Mouse (Mus musculus): Measurements from ENCODE around the gene March2. TPM values are rescaled to one million over a fixed set of nuclear protein-coding genes. Genes with fewer than 3 reads are reported as not detected.

The March2 gene
- polyA plus RNA-seq, 1 experiment, result 227 TPM

GRCm38 (mm10) chr17:33644068-33644467 is 74.4 kb downstream of the March2 start:
- Histone ChIP-seq H3K4me1 (ENCODE audit: control insufficient read depth, insufficient read depth, low read length) (no peaks in the 10 kb centered on the region; the same call in 1 of the 2 replicates), H3K4me3 (replicated peaks; ENCODE audit: control insufficient read depth, low read depth, low read length) (no peak overlapping the region), H3K27ac (ENCODE audit: control insufficient read depth, insufficient read depth, low read depth, low read length, poor library complexity) (no peak overlapping the region)
- no peak for TF ChIP-seq CTCF (IDR thresholded peaks at IDR 0.05; ENCODE audit: control insufficient read depth, insufficient read depth, low read length)
- WGBS, result 86% methylated on average over 4 of the region's 4 CpGs

- WGBS, result 12% methylated on average over 6 of the region's 6 CpGs
- Histone ChIP-seq H3K27ac (ENCODE audit: control insufficient read depth, insufficient read depth, low read depth, low read length, poor library complexity) (peak overlapping the region; percentile 76; the same call in 1 of the 2 replicates), H3K4me3 (replicated peaks; ENCODE audit: control insufficient read depth, low read depth, low read length) (peak overlapping the region; percentile 70), H3K4me1 (ENCODE audit: control insufficient read depth, insufficient read depth, low read length) (no peaks in the 10 kb centered on the region; the same call in 1 of the 2 replicates)
- TF ChIP-seq CTCF (IDR thresholded peaks at IDR 0.05; ENCODE audit: control insufficient read depth, insufficient read depth, low read length), result no peak
- TF ChIP-seq POLR2A (IDR thresholded peaks at IDR 0.05; ENCODE audit: borderline replicate concordance, control insufficient read depth, low read depth, low read length), result no peak
Observed at GRCm38 (mm10) chr17:33639743-33640142, 78.7 kb downstream of the March2 start.

GRCm38 (mm10) chr17:33637516-33638276 is 80.8 kb downstream of the March2 start, which contains the start of gene Pram1:
Pram1 (plus strand) TSS chr17:33638056.
- TF ChIP-seq POLR2A (IDR thresholded peaks at IDR 0.05; ENCODE audit: borderline replicate concordance, control insufficient read depth, low read depth, low read length) (0 out of 2 replicates have a peak, but pooled peaks have one; percentile 24), CTCF (IDR thresholded peaks at IDR 0.05; ENCODE audit: control insufficient read depth, insufficient read depth, low read length) (no peak)
- Histone ChIP-seq H3K27ac (ENCODE audit: control insufficient read depth, insufficient read depth, low read depth, low read length, poor library complexity) (peak within 1 kb of the TSS; percentile 88), H3K4me3 (replicated peaks; ENCODE audit: control insufficient read depth, low read depth, low read length) (peak within 1 kb of the TSS; percentile 88), H3K4me1 (ENCODE audit: control insufficient read depth, insufficient read depth, low read length) (no peaks in the 10 kb centered on the region; the same call in 1 of the 2 replicates)
- 16% methylated on average over 4 of the region's 4 CpGs for WGBS

GRCm38 (mm10) chr17:33637038-33637437 is 81.4 kb downstream of the March2 start:
- Histone ChIP-seq H3K4me3 (replicated peaks; ENCODE audit: control insufficient read depth, low read depth, low read length) (no peak overlapping the region), H3K4me1 (ENCODE audit: control insufficient read depth, insufficient read depth, low read length) (no peaks in the 10 kb centered on the region; the same call in 1 of the 2 replicates), H3K27ac (ENCODE audit: control insufficient read depth, insufficient read depth, low read depth, low read length, poor library complexity) (peak overlapping the region; percentile 88; the same call in 1 of the 2 replicates)
- 55% methylated on average over 2 of the region's 2 CpGs for WGBS
- TF ChIP-seq CTCF (IDR thresholded peaks at IDR 0.05; ENCODE audit: control insufficient read depth, insufficient read depth, low read length) (no peak), POLR2A (IDR thresholded peaks at IDR 0.05; ENCODE audit: borderline replicate concordance, control insufficient read depth, low read depth, low read length) (no peak)

Other genes starting within 250 kb of the March2 start
- gene Adamts10, start 194.5 kb downstream of the March2 start, polyA plus RNA-seq (2011; ENCODE audit: insufficient read depth, insufficient read length, low replicate concordance, missing spikeins), result 20.2 and 37.3 TPM in 2 replicates
- gene Myo1f, start 163.0 kb downstream of the March2 start, polyA plus RNA-seq (2011; ENCODE audit: insufficient read depth, insufficient read length, low replicate concordance, missing spikeins), result 34.6 and 68.8 TPM in 2 replicates
- 24.6 and 41.4 TPM in 2 replicates for gene Zfp414, start 89.6 kb downstream of the March2 start, polyA plus RNA-seq (2011; ENCODE audit: insufficient read depth, insufficient read length, low replicate concordance, missing spikeins)
- 47.2 and 93.2 TPM in 2 replicates for gene Pram1, start 80.6 kb downstream of the March2 start, polyA plus RNA-seq (2011; ENCODE audit: insufficient read depth, insufficient read length, low replicate concordance, missing spikeins)
- gene Hnrnpm, start 31.8 kb downstream of the March2 start, polyA plus RNA-seq (2011; ENCODE audit: insufficient read depth, insufficient read length, low replicate concordance, missing spikeins), result 839 and 1,378 TPM in 2 replicates
- 45.8 and 57.6 TPM in 2 replicates for gene Rab11b, start 41.9 kb upstream of the March2 start, polyA plus RNA-seq (2011; ENCODE audit: insufficient read depth, insufficient read length, low replicate concordance, missing spikeins)
- 3.4 and 7.4 TPM in 2 replicates for gene Angptl4, start 63.2 kb upstream of the March2 start, polyA plus RNA-seq (2011; ENCODE audit: insufficient read depth, insufficient read length, low replicate concordance, missing spikeins)
- 23.0 and 52.7 TPM in 2 replicates for gene Kank3, start 91.8 kb upstream of the March2 start, polyA plus RNA-seq (2011; ENCODE audit: insufficient read depth, insufficient read length, low replicate concordance, missing spikeins)
- gene Rps28, start 105.9 kb upstream of the March2 start, polyA plus RNA-seq (2011; ENCODE audit: insufficient read depth, insufficient read length, low replicate concordance, missing spikeins), result 900 and 1,879 TPM in 2 replicates
- 68.0 and 157 TPM in 2 replicates for gene Ndufa7, start 105.9 kb upstream of the March2 start, polyA plus RNA-seq (2011; ENCODE audit: insufficient read depth, insufficient read length, low replicate concordance, missing spikeins)
- gene Cd320, start 124.4 kb upstream of the March2 start, polyA plus RNA-seq (2011; ENCODE audit: insufficient read depth, insufficient read length, low replicate concordance, missing spikeins), result 2.8 and 4.6 TPM in 2 replicates
- not detected in 2 replicates for gene Gm7029, start 155.2 kb upstream of the March2 start, polyA plus RNA-seq (2011; ENCODE audit: insufficient read depth, insufficient read length, low replicate concordance, missing spikeins)
- gene Kifc1, start 172.0 kb upstream of the March2 start, polyA plus RNA-seq (2011; ENCODE audit: insufficient read depth, insufficient read length, low replicate concordance, missing spikeins), result 358 and 477 TPM in 2 replicates
- gene Platr17, start 186.5 kb upstream of the March2 start, polyA plus RNA-seq (2011; ENCODE audit: insufficient read depth, insufficient read length, low replicate concordance, missing spikeins), result 1.2 and 1.9 TPM in 2 replicates
- gene Daxx, start 190.7 kb upstream of the March2 start, polyA plus RNA-seq (2011; ENCODE audit: insufficient read depth, insufficient read length, low replicate concordance, missing spikeins), result 26.4 and 42.3 TPM in 2 replicates
- 75.8 and 87.3 TPM in 2 replicates for gene Tapbp, start 197.2 kb upstream of the March2 start, polyA plus RNA-seq (2011; ENCODE audit: insufficient read depth, insufficient read length, low replicate concordance, missing spikeins)
- gene Zbtb22, start 197.2 kb upstream of the March2 start, polyA plus RNA-seq (2011; ENCODE audit: insufficient read depth, insufficient read length, low replicate concordance, missing spikeins), result 21.2 and 26.3 TPM in 2 replicates
- 91.8 and 173 TPM in 2 replicates for gene Rgl2, start 210.9 kb upstream of the March2 start, polyA plus RNA-seq (2011; ENCODE audit: insufficient read depth, insufficient read length, low replicate concordance, missing spikeins)
- 75.9 and 89.6 TPM in 2 replicates for gene Pfdn6, start 221.7 kb upstream of the March2 start, polyA plus RNA-seq (2011; ENCODE audit: insufficient read depth, insufficient read length, low replicate concordance, missing spikeins)
- gene Wdr46, start 222.0 kb upstream of the March2 start, polyA plus RNA-seq (2011; ENCODE audit: insufficient read depth, insufficient read length, low replicate concordance, missing spikeins), result 20.4 and 21.4 TPM in 2 replicates
- gene B3galt4, start 232.8 kb upstream of the March2 start, polyA plus RNA-seq (2011; ENCODE audit: insufficient read depth, insufficient read length, low replicate concordance, missing spikeins), result 1.9 and 4.1 TPM in 2 replicates
- 13.7 and 23.1 TPM in 2 replicates for gene Vps52, start 237.1 kb upstream of the March2 start, polyA plus RNA-seq (2011; ENCODE audit: insufficient read depth, insufficient read length, low replicate concordance, missing spikeins)
- gene Rps18, start 237.3 kb upstream of the March2 start, polyA plus RNA-seq (2011; ENCODE audit: insufficient read depth, insufficient read length, low replicate concordance, missing spikeins), result 1,108 and 1,335 TPM in 2 replicates

Data from bone marrow, adult 2 months (tissue).